Mouse (Mus musculus) urinary bladder, adult 2 months (tissue): ENCODE measurements around the gene Serinc1. TPM values are rescaled to one million over a fixed set of nuclear protein-coding genes. Genes with fewer than 3 reads are reported as not detected.
"Not testable (repeated sequence)": the region's sequence is repeated elsewhere in the genome, so short reads cannot be mapped to it uniquely, and the experiment has no call there.

ENCODE experiments used
- DNase-seq: peaks from one replicate; pipeline ENCODE4 v3.0.0; 2022; ENCODE audit warnings: low spot score
- polyA plus RNA-seq: library from polyadenylated mRNA; depleted of rRNA; stranded (reverse); fragments of >200 nt; gene quantifications from 2 replicates; pipeline ENCODE4 v1.2.3, GENCODE M21; 2012; rRNA removed

The Serinc1 gene
- polyA plus RNA-seq, result 154 and 172 TPM in 2 replicates

- peak; percentile 82 for DNase-seq
These were observed at the start of gene Serinc1 for GRCm38 (mm10) chr10:57532218-57533101. Gene Serinc1, minus strand, starts transcription at chr10:57532530.

GRCm38 (mm10) chr10:57576721-57577120 is 44.4 kb upstream of the Serinc1 start:
- no peak for DNase-seq

DNA sequence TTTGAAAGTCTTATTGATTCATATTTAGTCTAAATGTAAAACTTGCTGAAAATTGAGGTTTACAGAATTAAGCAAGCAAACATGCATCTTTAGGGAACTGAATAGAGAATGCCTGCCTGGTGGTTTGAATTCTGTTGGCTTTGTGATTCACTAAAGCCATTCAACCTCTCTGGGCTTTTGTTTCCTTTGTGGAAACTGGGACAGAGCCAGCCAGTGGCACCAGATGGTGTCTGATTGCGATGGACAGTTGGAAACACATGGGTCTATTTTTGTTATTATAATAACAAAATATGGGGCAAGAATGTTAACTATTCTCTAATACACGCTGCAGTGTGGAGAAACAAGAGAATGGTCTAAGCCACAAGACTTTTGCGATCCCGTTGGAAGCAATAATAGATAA is 39.8 kb upstream of the Serinc1 start:
- DNase-seq, result no peak

DNA sequence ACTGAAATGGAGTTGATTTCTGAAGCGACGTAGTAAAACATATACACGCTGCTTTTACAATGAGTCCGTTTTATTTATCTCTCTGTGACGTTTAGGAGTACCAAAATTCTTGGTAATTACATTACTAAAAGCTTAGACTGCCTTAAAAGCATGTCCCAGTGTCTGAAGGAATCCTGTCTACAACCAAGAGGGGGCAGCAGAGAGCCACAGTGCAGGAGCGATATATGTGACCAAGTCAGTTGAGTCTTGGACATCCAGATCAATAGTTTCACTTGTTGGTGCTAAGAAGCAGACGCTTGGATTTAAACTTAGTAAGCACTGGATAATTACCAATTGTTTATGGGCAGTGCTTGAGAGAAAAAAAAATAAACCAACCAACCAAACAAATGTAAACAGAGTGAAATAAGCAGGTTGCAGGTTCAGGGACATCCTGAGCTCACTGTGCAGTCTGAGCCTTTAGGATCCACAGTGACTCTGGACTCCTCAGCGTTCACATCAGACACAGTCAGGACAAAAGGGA is 38.9 kb upstream of the Serinc1 start:
- no peak for DNase-seq

GRCm38 (mm10) chr10:57569023-57569931 is 36.9 kb upstream of the Serinc1 start:
- DNase-seq, result no peak

GRCm38 (mm10) chr10:57566221-57566620 is 33.9 kb upstream of the Serinc1 start:
- no peak for DNase-seq

DNA sequence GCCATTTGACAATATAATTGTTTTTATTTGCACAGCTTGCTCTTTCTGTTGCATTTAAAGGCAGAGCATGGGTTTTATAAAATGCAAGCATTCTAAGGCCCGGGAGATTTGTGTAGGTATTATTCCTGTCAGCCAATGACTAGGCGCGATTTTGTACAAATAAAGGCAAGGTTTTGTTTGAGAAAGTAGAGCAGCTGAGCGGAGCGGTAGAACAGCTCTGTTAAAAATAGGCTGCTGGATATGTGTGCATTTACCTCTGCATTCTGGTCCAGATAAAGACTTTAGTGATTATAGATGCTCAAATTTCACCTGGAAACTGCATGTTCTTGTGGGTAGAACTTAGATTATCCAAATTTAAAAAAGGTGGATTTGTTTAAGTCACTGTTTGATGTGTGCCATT is 25.3 kb upstream of the Serinc1 start:
- no peak for DNase-seq

GRCm38 (mm10) chr10:57553719-57554118 is 21.4 kb upstream of the Serinc1 start:
- no peak for DNase-seq

DNA sequence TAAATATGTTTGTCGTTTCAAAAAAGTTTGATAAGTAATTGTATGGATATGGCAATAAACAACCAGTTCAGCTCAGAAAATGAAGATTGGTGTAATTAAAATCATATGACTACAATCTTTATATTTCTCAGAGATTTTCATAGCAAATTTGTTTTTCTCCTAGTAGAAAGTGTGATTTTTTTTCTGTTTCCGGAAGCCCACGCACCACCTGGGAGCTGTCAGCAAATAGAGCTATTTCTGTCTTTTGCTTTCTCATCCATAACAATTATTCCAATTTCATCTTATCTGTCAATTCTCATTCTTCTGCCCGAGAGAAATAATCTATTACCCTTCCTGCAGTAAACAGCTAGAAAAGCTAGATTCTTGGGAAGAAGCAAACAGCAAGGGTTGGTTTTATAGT is 17.3 kb upstream of the Serinc1 start:
- no peak for DNase-seq

- not testable (repeated sequence) for DNase-seq
These were observed 11.6 kb upstream of the Serinc1 start for GRCm38 (mm10) chr10:57543890-57544289.

DNA sequence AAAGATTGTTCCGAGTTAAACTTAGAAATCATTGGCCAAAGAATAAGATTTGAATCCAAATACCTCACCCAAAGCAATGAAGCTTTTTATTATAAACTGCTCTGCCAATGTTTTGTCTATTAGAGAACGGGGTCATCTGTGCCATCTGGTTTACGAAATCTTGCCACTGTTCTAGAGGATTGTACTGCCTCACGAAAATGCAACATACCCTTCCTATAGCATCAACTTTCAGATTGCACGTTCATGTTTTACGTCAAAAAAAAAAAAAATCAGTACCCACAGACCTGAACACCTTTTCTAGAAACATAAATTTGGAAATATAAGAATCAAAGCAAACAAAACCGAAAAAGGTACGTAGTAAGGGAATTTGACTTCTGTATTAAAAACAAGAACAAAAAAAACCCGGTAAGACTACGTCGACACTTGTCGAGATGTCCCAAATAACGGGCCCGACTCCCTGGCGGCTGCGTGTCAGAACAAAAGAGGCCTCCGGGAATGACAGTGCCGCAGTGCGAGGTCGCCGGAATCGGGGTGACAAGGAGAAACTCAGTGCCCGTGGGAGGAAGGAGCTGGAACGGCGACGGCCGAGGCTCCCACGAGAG is 613 bp downstream of the Serinc1 start:
- DNase-seq, result no peak

DNA sequence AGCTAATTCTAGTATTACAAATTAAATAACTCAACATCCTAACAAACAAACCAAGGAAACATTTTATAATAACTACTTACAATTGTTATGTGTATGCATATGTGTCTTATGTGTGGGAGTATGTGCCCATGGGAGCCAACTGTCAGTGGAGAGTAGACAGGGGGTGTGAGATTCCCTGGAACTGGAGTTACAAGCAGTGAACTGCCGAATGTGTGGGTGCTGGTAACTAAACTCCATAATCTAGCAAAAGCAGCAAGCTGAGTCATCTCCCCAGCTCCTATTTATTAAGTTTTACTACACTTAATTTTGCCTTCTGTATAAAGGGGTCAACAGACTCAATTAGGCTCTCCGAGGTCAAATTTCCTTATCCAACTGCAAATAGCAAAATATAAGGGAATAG is 1.3 kb downstream of the Serinc1 start:
- no peak for DNase-seq

DNA sequence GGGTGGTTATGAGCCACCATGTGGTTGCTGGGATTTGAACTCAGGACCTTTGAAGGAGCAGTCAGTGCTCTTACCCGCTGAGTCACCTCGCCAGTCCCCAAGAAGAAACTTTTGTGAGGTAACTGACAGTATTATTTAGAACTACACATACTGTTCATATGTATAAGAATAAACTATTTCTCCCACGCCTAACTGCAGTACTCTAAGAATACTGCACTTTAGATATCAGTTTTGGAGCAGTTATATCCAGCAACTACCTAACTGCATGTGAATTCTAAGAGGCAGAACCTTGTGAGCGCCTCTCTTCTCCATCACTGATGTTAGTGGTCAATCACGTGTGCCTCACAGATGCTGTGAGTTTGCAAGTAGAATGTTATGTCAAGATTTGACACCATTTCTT is 5.9 kb downstream of the Serinc1 start:
- DNase-seq, result no peak

GRCm38 (mm10) chr10:57515278-57515677 is 17.1 kb downstream of the Serinc1 start:
- no peak for DNase-seq

GRCm38 (mm10) chr10:57514616-57515015 is 17.7 kb downstream of the Serinc1 start:
- no peak for DNase-seq

GRCm38 (mm10) chr10:57499414-57500156 is 32.7 kb downstream of the Serinc1 start:
- no peak for DNase-seq

- DNase-seq, result no peak
These were observed 40.3 kb downstream of the Serinc1 start for GRCm38 (mm10) chr10:57492050-57492449.

- no peak for DNase-seq
These were observed 43.7 kb downstream of the Serinc1 start for GRCm38 (mm10) chr10:57488591-57488990.

DNA sequence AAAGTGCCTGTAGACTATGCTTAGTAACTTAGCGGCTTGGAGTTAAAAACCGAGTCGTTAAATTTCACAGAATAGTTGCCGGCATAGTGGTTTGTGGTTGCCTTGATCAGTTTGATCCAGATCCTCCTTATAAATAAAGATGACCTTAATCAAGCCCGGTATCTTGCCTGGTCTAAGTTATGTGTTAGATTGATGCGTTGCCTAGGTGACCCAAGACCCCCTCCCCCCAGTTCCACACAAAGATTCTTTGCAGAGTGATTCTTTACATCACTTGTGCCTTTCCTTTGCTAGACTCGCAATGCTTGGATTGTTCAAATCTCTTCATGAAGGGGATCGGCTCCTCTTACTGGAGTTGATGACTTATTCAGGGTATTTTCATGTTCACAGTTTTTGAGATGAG is 45.1 kb downstream of the Serinc1 start:
- DNase-seq, result no peak

GRCm38 (mm10) chr10:57486542-57487071 is 45.7 kb downstream of the Serinc1 start:
- no peak for DNase-seq
